Mouse (Mus musculus): ENCODE data around the gene Ace2. TPM values are rescaled to one million over a fixed set of nuclear protein-coding genes. Genes with fewer than 3 reads are reported as not detected.

The Ace2 gene
- polyA plus RNA-seq, 1 experiment = not detected

GRCm38 (mm10) chrX:164123942-164124341 is 15.2 kb upstream of the Ace2 start:
- no peak overlapping the region for H3K27ac ChIP-seq (ENCODE audit: insufficient read depth, low read length)
- no peak for TF ChIP-seq CTCF (IDR thresholded peaks at IDR 0.05; ENCODE audit: borderline replicate concordance, insufficient read depth, low read length)
- TF ChIP-seq POLR2A (IDR thresholded peaks at IDR 0.05; ENCODE audit: low read depth, low read length) = no peak
- H3K4me1 ChIP-seq (ENCODE audit: control insufficient read depth, insufficient read depth, low read length) = no peaks in the 10 kb centered on the region
- H3K4me3 ChIP-seq (ENCODE audit: insufficient read depth, low read length) = no peak overlapping the region

- Histone ChIP-seq H3K27ac (ENCODE audit: insufficient read depth, low read length) (no peak overlapping the region), H3K4me3 (ENCODE audit: insufficient read depth, low read length) (no peak overlapping the region), H3K4me1 (ENCODE audit: control insufficient read depth, insufficient read depth, low read length) (no peaks in the 10 kb centered on the region)
- TF ChIP-seq POLR2A (IDR thresholded peaks at IDR 0.05; ENCODE audit: low read depth, low read length) = no peak
- no peak for TF ChIP-seq CTCF (IDR thresholded peaks at IDR 0.05; ENCODE audit: borderline replicate concordance, insufficient read depth, low read length)
These were observed 5.6 kb upstream of the Ace2 start for GRCm38 (mm10) chrX:164133531-164133930.

GRCm38 (mm10) chrX:164135304-164135818 is 3.8 kb upstream of the Ace2 start:
- no peaks in the 10 kb centered on the region for H3K4me1 ChIP-seq (ENCODE audit: control insufficient read depth, insufficient read depth, low read length)
- H3K27ac ChIP-seq (ENCODE audit: insufficient read depth, low read length) = no peak overlapping the region
- TF ChIP-seq POLR2A (IDR thresholded peaks at IDR 0.05; ENCODE audit: low read depth, low read length) (no peak), CTCF (IDR thresholded peaks at IDR 0.05; ENCODE audit: borderline replicate concordance, insufficient read depth, low read length) (no peak)
- no peak overlapping the region for H3K4me3 ChIP-seq (ENCODE audit: insufficient read depth, low read length)

- Histone ChIP-seq H3K4me1 (ENCODE audit: control insufficient read depth, insufficient read depth, low read length) (no peaks in the 10 kb centered on the region), H3K27ac (ENCODE audit: insufficient read depth, low read length) (no peak overlapping the region)
- TF ChIP-seq CTCF (IDR thresholded peaks at IDR 0.05; ENCODE audit: borderline replicate concordance, insufficient read depth, low read length) (no peak), POLR2A (IDR thresholded peaks at IDR 0.05; ENCODE audit: low read depth, low read length) (no peak)
These were observed 6.5 kb downstream of the Ace2 start for GRCm38 (mm10) chrX:164145463-164146250.

GRCm38 (mm10) chrX:164152703-164153102 is 13.6 kb downstream of the Ace2 start:
- no peak overlapping the region for H3K4me3 ChIP-seq (ENCODE audit: insufficient read depth, low read length)
- TF ChIP-seq CTCF (IDR thresholded peaks at IDR 0.05; ENCODE audit: borderline replicate concordance, insufficient read depth, low read length) (no peak), POLR2A (IDR thresholded peaks at IDR 0.05; ENCODE audit: low read depth, low read length) (no peak)
- H3K4me1 ChIP-seq (ENCODE audit: control insufficient read depth, insufficient read depth, low read length) = no peaks in the 10 kb centered on the region
- H3K27ac ChIP-seq (ENCODE audit: insufficient read depth, low read length) = no peak overlapping the region

More at GRCm38 (mm10) chrX:164145463-164146250, 6.5 kb downstream of the Ace2 start:
- H3K4me3 ChIP-seq (ENCODE audit: insufficient read depth, low read length) = no peak overlapping the region

- Histone ChIP-seq H3K4me1 (ENCODE audit: control insufficient read depth, insufficient read depth, low read length) (no peaks in the 10 kb centered on the region), H3K4me3 (ENCODE audit: insufficient read depth, low read length) (no peak overlapping the region), H3K27ac (ENCODE audit: insufficient read depth, low read length) (no peak overlapping the region)
- TF ChIP-seq CTCF (IDR thresholded peaks at IDR 0.05; ENCODE audit: borderline replicate concordance, insufficient read depth, low read length) (no peak), POLR2A (IDR thresholded peaks at IDR 0.05; ENCODE audit: low read depth, low read length) (no peak)
These were observed 14.5 kb downstream of the Ace2 start for GRCm38 (mm10) chrX:164153606-164154005.

GRCm38 (mm10) chrX:164154594-164154993 is 15.5 kb downstream of the Ace2 start:
- no peaks in the 10 kb centered on the region for H3K4me1 ChIP-seq (ENCODE audit: control insufficient read depth, insufficient read depth, low read length)
- no peak overlapping the region for H3K4me3 ChIP-seq (ENCODE audit: insufficient read depth, low read length)
- H3K27ac ChIP-seq (ENCODE audit: insufficient read depth, low read length) = no peak overlapping the region
- TF ChIP-seq POLR2A (IDR thresholded peaks at IDR 0.05; ENCODE audit: low read depth, low read length) (no peak), CTCF (IDR thresholded peaks at IDR 0.05; ENCODE audit: borderline replicate concordance, insufficient read depth, low read length) (no peak)

- Histone ChIP-seq H3K4me1 (ENCODE audit: control insufficient read depth, insufficient read depth, low read length) (no peaks in the 10 kb centered on the region), H3K4me3 (ENCODE audit: insufficient read depth, low read length) (no peak overlapping the region), H3K27ac (ENCODE audit: insufficient read depth, low read length) (no peak overlapping the region)
- TF ChIP-seq CTCF (IDR thresholded peaks at IDR 0.05; ENCODE audit: borderline replicate concordance, insufficient read depth, low read length) = no peak
- TF ChIP-seq POLR2A (IDR thresholded peaks at IDR 0.05; ENCODE audit: low read depth, low read length) = no peak
These were observed 25.5 kb downstream of the Ace2 start for GRCm38 (mm10) chrX:164164681-164165080.

GRCm38 (mm10) chrX:164171034-164171433 is 31.9 kb downstream of the Ace2 start:
- H3K4me3 ChIP-seq (ENCODE audit: insufficient read depth, low read length) = no peak overlapping the region
- TF ChIP-seq POLR2A (IDR thresholded peaks at IDR 0.05; ENCODE audit: low read depth, low read length) (no peak), CTCF (IDR thresholded peaks at IDR 0.05; ENCODE audit: borderline replicate concordance, insufficient read depth, low read length) (no peak)
- no peaks in the 10 kb centered on the region for H3K4me1 ChIP-seq (ENCODE audit: control insufficient read depth, insufficient read depth, low read length)
- H3K27ac ChIP-seq (ENCODE audit: insufficient read depth, low read length) = no peak overlapping the region

GRCm38 (mm10) chrX:164173880-164174279 is 34.7 kb downstream of the Ace2 start:
- Histone ChIP-seq H3K27ac (ENCODE audit: insufficient read depth, low read length) (no peak overlapping the region), H3K4me3 (ENCODE audit: insufficient read depth, low read length) (no peak overlapping the region), H3K4me1 (ENCODE audit: control insufficient read depth, insufficient read depth, low read length) (no peaks in the 10 kb centered on the region)
- TF ChIP-seq CTCF (IDR thresholded peaks at IDR 0.05; ENCODE audit: borderline replicate concordance, insufficient read depth, low read length) (no peak), POLR2A (IDR thresholded peaks at IDR 0.05; ENCODE audit: low read depth, low read length) (no peak)

Measured in embryonic fibroblast, embryonic 13.5 days (primary cell).